Mouse (Mus musculus): Measurements from ENCODE around the gene Eef1akmt3. TPM values are rescaled to one million over a fixed set of nuclear protein-coding genes. Genes with fewer than 3 reads are reported as not detected.

The Eef1akmt3 gene
- polyA plus RNA-seq, 1 experiment = 0.11 TPM

GRCm38 (mm10) chr10:126984189-126985004 is 56.9 kb downstream of the Eef1akmt3 start:
- no peak overlapping the region for H3K4me3 ChIP-seq
- H3ac ChIP-seq (ENCODE audit: control insufficient read depth, insufficient read length) = no peak overlapping the region
- TF ChIP-seq TCF12 (IDR thresholded peaks at IDR 0.05; ENCODE audit: insufficient read depth, poor library complexity, severe bottlenecking) (no peak), MYOD1 (IDR thresholded peaks at IDR 0.05; ENCODE audit: control insufficient read depth in 1 of 3, insufficient read length in 2 of 3, low read depth in 2 of 3) (peak in 1 of 3 experiments; percentile 63), MYOG (IDR thresholded peaks at IDR 0.05; ENCODE audit: control insufficient read depth in 1 of 3, insufficient read depth in 1 of 3, insufficient read length in 2 of 3, low read depth in 2 of 3) (peak in 1 of 3 experiments; percentile 72)
- peaks cover 98% of the 10 kb centered on the region for H3K79me2 ChIP-seq (ENCODE audit: control insufficient read depth, insufficient read depth)
- H3K27me3 ChIP-seq (ENCODE audit: control insufficient read depth, insufficient read depth, insufficient read length) = no peaks in the 10 kb centered on the region
- peak overlapping the region; percentile 84 for H3K4me2 ChIP-seq (ENCODE audit: low read depth)
- no peaks in the 10 kb centered on the region for H3K36me3 ChIP-seq (ENCODE audit: control insufficient read depth, insufficient read depth)

GRCm38 (mm10) chr10:126983193-126983725 is 58.1 kb downstream of the Eef1akmt3 start:
- no peak overlapping the region for H3K4me3 ChIP-seq
- H3ac ChIP-seq (ENCODE audit: control insufficient read depth, insufficient read length) = no peak overlapping the region
- no peaks in the 10 kb centered on the region for H3K36me3 ChIP-seq (ENCODE audit: control insufficient read depth, insufficient read depth)
- TF ChIP-seq POLR2A (IDR thresholded peaks at IDR 0.05; ENCODE audit: insufficient read length, low read depth) (peak; percentile 11), POLR2AphosphoS2 (IDR thresholded peaks at IDR 0.05; ENCODE audit: insufficient read length, low read depth) (peak; percentile 19), MYOD1 (IDR thresholded peaks at IDR 0.05; ENCODE audit: control insufficient read depth in 1 of 3, insufficient read length in 2 of 3, low read depth in 2 of 3) (no peak), MYOG (IDR thresholded peaks at IDR 0.05; ENCODE audit: control insufficient read depth in 1 of 3, insufficient read depth in 1 of 3, insufficient read length in 2 of 3, low read depth in 2 of 3) (peak in 1 of 3 experiments; percentile 18), TCF12 (IDR thresholded peaks at IDR 0.05; ENCODE audit: insufficient read depth, poor library complexity, severe bottlenecking) (no peak)
- peaks cover 87% of the 10 kb centered on the region for H3K79me2 ChIP-seq (ENCODE audit: control insufficient read depth, insufficient read depth)
- H3K4me2 ChIP-seq (ENCODE audit: low read depth) = peak overlapping the region; percentile 84
- no peaks in the 10 kb centered on the region for H3K27me3 ChIP-seq (ENCODE audit: control insufficient read depth, insufficient read depth, insufficient read length)

- Histone ChIP-seq H3K36me3 (ENCODE audit: control insufficient read depth, insufficient read depth) (no peaks in the 10 kb centered on the region), H3K79me2 (ENCODE audit: control insufficient read depth, insufficient read depth) (peaks cover 72% of the 10 kb centered on the region), H3K4me2 (ENCODE audit: low read depth) (peak overlapping the region; percentile 84), H3K4me3 (peak overlapping the region; percentile 84), H3ac (ENCODE audit: control insufficient read depth, insufficient read length) (no peak overlapping the region), H3K27me3 (ENCODE audit: control insufficient read depth, insufficient read depth, insufficient read length) (no peaks in the 10 kb centered on the region)
- TF ChIP-seq E2F4 (IDR thresholded peaks at IDR 0.05; ENCODE audit: insufficient read depth) (no peak), MYOD1 (IDR thresholded peaks at IDR 0.05; ENCODE audit: control insufficient read depth in 1 of 3, insufficient read length in 2 of 3, low read depth in 2 of 3) (no peak), MYOG (IDR thresholded peaks at IDR 0.05; ENCODE audit: control insufficient read depth in 1 of 3, insufficient read depth in 1 of 3, insufficient read length in 2 of 3, low read depth in 2 of 3) (no peak), USF1 (IDR thresholded peaks at IDR 0.05; ENCODE audit: low read depth) (no peak), POLR2AphosphoS2 (IDR thresholded peaks at IDR 0.05; ENCODE audit: insufficient read length, low read depth) (no peak), TCF3 (IDR thresholded peaks at IDR 0.05; ENCODE audit: insufficient read length, low read depth) (no peak), CEBPB (IDR thresholded peaks at IDR 0.05; ENCODE audit: insufficient read depth, poor library complexity, severe bottlenecking) (no peak), SRF (IDR thresholded peaks at IDR 0.05; ENCODE audit: control insufficient read depth, insufficient read length, low read depth) (no peak), POLR2A (IDR thresholded peaks at IDR 0.05; ENCODE audit: insufficient read length, low read depth) (no peak), MAX (IDR thresholded peaks at IDR 0.05; ENCODE audit: low read depth) (no peak), TCF12 (IDR thresholded peaks at IDR 0.05; ENCODE audit: insufficient read depth, poor library complexity, severe bottlenecking) (no peak), REST (IDR thresholded peaks at IDR 0.05; ENCODE audit: insufficient read depth, insufficient read length) (no peak)
Observed at GRCm38 (mm10) chr10:126981746-126982145, 59.6 kb downstream of the Eef1akmt3 start.

Other genes starting within 250 kb of the Eef1akmt3 start
- 6.3 TPM for gene Atp23, start 140.2 kb downstream of the Eef1akmt3 start, polyA plus RNA-seq (2012; fragmentation: generic; extraction: Trizol)
- gene Ctdsp2, start 62.8 kb downstream of the Eef1akmt3 start, polyA plus RNA-seq (2012; fragmentation: generic; extraction: Trizol) = 65.0 TPM
- gene Avil, start 40.8 kb downstream of the Eef1akmt3 start, polyA plus RNA-seq (2012; fragmentation: generic; extraction: Trizol) = 33.3 TPM
- 53.7 TPM for gene Tsfm, start 10.7 kb downstream of the Eef1akmt3 start, polyA plus RNA-seq (2012; fragmentation: generic; extraction: Trizol)
- 17.2 TPM for gene Mettl1, start 99 bp downstream of the Eef1akmt3 start, polyA plus RNA-seq (2012; fragmentation: generic; extraction: Trizol)
- gene Cyp27b1, start 6.7 kb upstream of the Eef1akmt3 start, polyA plus RNA-seq (2012; fragmentation: generic; extraction: Trizol) = 0.56 TPM
- 6.1 TPM for gene March9, start 18.7 kb upstream of the Eef1akmt3 start, polyA plus RNA-seq (2012; fragmentation: generic; extraction: Trizol)
- gene Cdk4, start 22.0 kb upstream of the Eef1akmt3 start, polyA plus RNA-seq (2012; fragmentation: generic; extraction: Trizol) = 276 TPM
- gene Tspan31, start 28.8 kb upstream of the Eef1akmt3 start, polyA plus RNA-seq (2012; fragmentation: generic; extraction: Trizol) = 139 TPM
- 1.2 TPM for gene Agap2, start 33.8 kb upstream of the Eef1akmt3 start, polyA plus RNA-seq (2012; fragmentation: generic; extraction: Trizol)
- gene Os9, start 79.6 kb upstream of the Eef1akmt3 start, polyA plus RNA-seq (2012; fragmentation: generic; extraction: Trizol) = 67.2 TPM
- 12.4 TPM for gene B4galnt1, start 123.7 kb upstream of the Eef1akmt3 start, polyA plus RNA-seq (2012; fragmentation: generic; extraction: Trizol)
- gene Slc26a10, start 139.1 kb upstream of the Eef1akmt3 start, polyA plus RNA-seq (2012; fragmentation: generic; extraction: Trizol) = 1.3 TPM
- gene Arhgef25, start 148.6 kb upstream of the Eef1akmt3 start, polyA plus RNA-seq (2012; fragmentation: generic; extraction: Trizol) = 25.3 TPM
- 42.4 TPM for gene Dtx3, start 154.2 kb upstream of the Eef1akmt3 start, polyA plus RNA-seq (2012; fragmentation: generic; extraction: Trizol)
- 22.5 TPM for gene Pip4k2c, start 170.1 kb upstream of the Eef1akmt3 start, polyA plus RNA-seq (2012; fragmentation: generic; extraction: Trizol)
- gene Kif5a, start 221.8 kb upstream of the Eef1akmt3 start, polyA plus RNA-seq (2012; fragmentation: generic; extraction: Trizol) = 0.14 TPM
- gene Dctn2, start 224.9 kb upstream of the Eef1akmt3 start, polyA plus RNA-seq (2012; fragmentation: generic; extraction: Trizol) = 250 TPM
- 24.7 TPM for gene Mbd6, start 247.5 kb upstream of the Eef1akmt3 start, polyA plus RNA-seq (2012; fragmentation: generic; extraction: Trizol)